9 mouse cellular contexts compared by ENCODE assay signal in the genomic region with DNA sequence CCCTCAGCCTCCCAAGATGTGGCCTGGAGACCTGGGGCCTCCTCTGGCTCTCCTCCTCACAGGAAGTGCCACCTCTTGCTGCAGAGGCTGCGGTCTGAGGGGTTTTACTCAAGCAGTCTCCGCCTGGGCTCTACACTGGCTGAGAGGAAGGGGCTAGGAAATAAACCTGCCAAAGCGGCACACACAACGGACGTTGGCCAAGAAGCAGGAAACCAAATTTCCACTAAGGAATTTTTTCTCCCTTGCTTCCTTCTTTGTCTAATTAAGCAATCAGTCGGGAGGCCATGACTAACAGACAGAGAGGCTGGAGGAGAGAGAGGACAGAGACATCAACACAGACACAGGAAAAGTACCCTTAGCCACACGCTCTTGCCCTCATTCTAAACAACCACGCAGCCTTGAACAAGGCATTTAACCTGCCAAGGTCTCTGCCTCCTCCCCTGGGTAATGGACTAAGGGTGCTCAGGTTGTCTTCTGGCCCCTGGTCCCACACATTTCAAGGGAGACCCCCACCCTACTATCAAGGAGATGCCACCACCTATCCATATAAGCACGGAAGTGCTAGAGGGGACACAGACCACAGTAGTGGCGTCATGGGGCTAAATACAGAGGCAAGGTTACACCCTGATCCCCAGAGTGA. TPM values are rescaled to one million over a fixed set of nuclear protein-coding genes. Genes with fewer than 3 reads are reported as not detected.
A peak's percentile ranks its signal among the peaks of the same experiment; 100 is the strongest.
DNase-seq lines count a peak whose midpoint lies in the region; ATAC-seq and TF ChIP-seq lines count a peak whose summit lies in the region.
"Had no signal": no experiment of that assay in that cellular context is flagged by ENCODE, and none has a peak within 500 bp of the region (broad histone marks: within the 10 kb centered on the region; RNA-seq: fewer than 3 reads in every experiment).

No protein-coding gene starts in this region.

- DNase-seq in kidney, adult 11 months: peak; percentile 31
- DNase-seq in kidney, postnatal 14 days: no peak
- no peak for DNase-seq in limb, embryonic 11.5 days (ENCODE audit: low spot score)
- DNase-seq in layer of hippocampus, adult 2 months (ENCODE audit: low spot score in 2 of 2): no peak
- no peak for DNase-seq in frontal cortex, postnatal 14 days (ENCODE audit: low spot score in 2 of 2)

- no peaks in the 10 kb centered on the region for H3K36me3 ChIP-seq in embryonic facial prominence, embryonic 13.5 days
- no peaks in the 10 kb centered on the region for H3K36me3 ChIP-seq in limb, embryonic 11.5 days (ENCODE audit: control insufficient read depth, insufficient read depth, low read length)
- H3K36me3 ChIP-seq in stomach, embryonic 15.5 days: no peaks in the 10 kb centered on the region
- H3K36me3 ChIP-seq: forebrain, embryonic 12.5 days had no signal

- 59% methylated on average over 10 of the region's 10 CpGs for WGBS in embryonic facial prominence, embryonic 13.5 days
- 49% methylated on average over 10 of the region's 10 CpGs for WGBS in limb, embryonic 11.5 days
- 52% methylated on average over 10 of the region's 10 CpGs for WGBS in stomach, embryonic 15.5 days

- H3K9me3 ChIP-seq in embryonic facial prominence, embryonic 13.5 days: no peaks in the 10 kb centered on the region
- H3K9me3 ChIP-seq in limb, embryonic 11.5 days (ENCODE audit: control insufficient read depth, low read length): no peaks in the 10 kb centered on the region
- no peaks in the 10 kb centered on the region for H3K9me3 ChIP-seq in stomach, embryonic 15.5 days
- H3K9me3 ChIP-seq: forebrain, embryonic 12.5 days had no signal

- peaks cover 24% of the 10 kb centered on the region for H3K4me1 ChIP-seq in embryonic facial prominence, embryonic 13.5 days
- peaks cover 18% of the 10 kb centered on the region for H3K4me1 ChIP-seq in limb, embryonic 11.5 days (ENCODE audit: control insufficient read depth, insufficient read depth, low read length)
- peaks cover 52% of the 10 kb centered on the region for H3K4me1 ChIP-seq in stomach, embryonic 15.5 days
- H3K4me1 ChIP-seq: forebrain, embryonic 12.5 days had no signal

- ATAC-seq in embryonic facial prominence, embryonic 13.5 days (ENCODE audit: insufficient number of reproducible peaks, insufficient read depth, low FRiP score, low TSS enrichment, low read depth): no peak
- ATAC-seq in limb, embryonic 11.5 days (ENCODE audit: insufficient number of reproducible peaks, low FRiP score, low TSS enrichment, low read depth): no peak
- ATAC-seq in stomach, embryonic 15.5 days (ENCODE audit: insufficient read depth, low FRiP score, low read depth): no peak
- ATAC-seq in erythroid progenitor cell, adult 5-6 weeks (replicated peaks; ENCODE audit: low FRiP score, poor library complexity, severe bottlenecking): no peak

- H3K27ac ChIP-seq in embryonic facial prominence, embryonic 13.5 days: peak overlapping the region; percentile 35; the same call in 1 of the 2 replicates
- no peak overlapping the region for H3K27ac ChIP-seq in limb, embryonic 11.5 days (replicated peaks; ENCODE audit: low read depth, low read length)
- H3K27ac ChIP-seq in stomach, embryonic 15.5 days: peak overlapping the region; percentile 61
- H3K27ac ChIP-seq in layer of hippocampus, adult 2 months: no peak overlapping the region
- H3K27ac ChIP-seq: forebrain, embryonic 12.5 days had no signal

- H3K4me3 ChIP-seq in embryonic facial prominence, embryonic 13.5 days: no peak overlapping the region
- H3K4me3 ChIP-seq in limb, embryonic 11.5 days (ENCODE audit: low read depth, low read length): no peak overlapping the region
- no peak overlapping the region for H3K4me3 ChIP-seq in stomach, embryonic 15.5 days (replicated peaks)
- no peak overlapping the region for H3K4me3 ChIP-seq in layer of hippocampus, adult 2 months
- H3K4me3 ChIP-seq: forebrain, embryonic 12.5 days had no signal

- H3K9ac ChIP-seq in embryonic facial prominence, embryonic 13.5 days: no peak overlapping the region
- H3K9ac ChIP-seq in limb, embryonic 11.5 days (ENCODE audit: low read length): 0 out of 2 replicates have a peak overlapping the region, but pooled peaks have one; percentile 27
- H3K9ac ChIP-seq in stomach, embryonic 15.5 days: no peak overlapping the region
- H3K9ac ChIP-seq: forebrain, embryonic 12.5 days had no signal

- no peak overlapping the region for H3K4me2 ChIP-seq in embryonic facial prominence, embryonic 13.5 days
- no peak overlapping the region for H3K4me2 ChIP-seq in limb, embryonic 11.5 days (ENCODE audit: low read depth, severe bottlenecking)
- H3K4me2 ChIP-seq in stomach, embryonic 15.5 days: peak overlapping the region; percentile 9
- H3K4me2 ChIP-seq: forebrain, embryonic 12.5 days had no signal

- TF ChIP-seq CTCF in layer of hippocampus, adult 2 months (conservative IDR thresholded peaks at IDR 0.05): no peak

- no peaks in the 10 kb centered on the region for H3K27me3 ChIP-seq in embryonic facial prominence, embryonic 13.5 days
- no peaks in the 10 kb centered on the region for H3K27me3 ChIP-seq in limb, embryonic 11.5 days (ENCODE audit: control insufficient read depth, insufficient read depth, low read length)
- H3K27me3 ChIP-seq in stomach, embryonic 15.5 days (replicated peaks): no peaks in the 10 kb centered on the region
- H3K27me3 ChIP-seq: forebrain, embryonic 12.5 days had no signal

RNA-seq across cellular contexts. Expression of a gene that starts 7.5 kb away (rescaled TPM):
- polyA plus RNA-seq in embryonic facial prominence, embryonic 13.5 days (2015; fragmentation: Nextera tagmentation; extraction: Ambion mirVana): 7.0 and 8.0 TPM in 2 replicates
- 3.5 and 3.9 TPM in 2 replicates for polyA plus RNA-seq in limb, embryonic 11.5 days (2014; fragmentation: Nextera tagmentation; extraction: Ambion mirVana)
- 14.4 and 15.3 TPM in 2 replicates for polyA plus RNA-seq in stomach, embryonic 15.5 days (2015; fragmentation: Nextera tagmentation; extraction: Ambion mirVana)
- total RNA-seq in layer of hippocampus, adult 2 months (2021): 10 to 100 TPM in 1 of 2 experiments, 1 to 10 TPM in 1; 9.5 to 11.1 TPM
- total RNA-seq in erythroid progenitor cell, adult 5-6 weeks (2015; ENCODE audit: low replicate concordance): 2.5 TPM in 2 replicates
- total RNA-seq in erythroid progenitor cell, adult 5-6 weeks (2017; ENCODE audit: low replicate concordance): 3.2 and 11.8 TPM in 2 replicates

RNA-seq across cellular contexts. Expression of a gene that starts 46.5 kb away (rescaled TPM):
- polyA plus RNA-seq in embryonic facial prominence, embryonic 13.5 days (2015; fragmentation: Nextera tagmentation; extraction: Ambion mirVana): 12.2 and 13.5 TPM in 2 replicates
- polyA plus RNA-seq in limb, embryonic 11.5 days (2014; fragmentation: Nextera tagmentation; extraction: Ambion mirVana): 12.8 and 16.4 TPM in 2 replicates
- polyA plus RNA-seq in stomach, embryonic 15.5 days (2015; fragmentation: Nextera tagmentation; extraction: Ambion mirVana): 15.1 and 15.6 TPM in 2 replicates
- 10 to 100 TPM; 30.3 to 33.3 TPM for total RNA-seq in layer of hippocampus, adult 2 months (2021)
- total RNA-seq in erythroid progenitor cell, adult 5-6 weeks (2015; ENCODE audit: low replicate concordance): 0.72 TPM in 1 of 2 replicates, not detected in the other
- not detected in 2 replicates for total RNA-seq in erythroid progenitor cell, adult 5-6 weeks (2017; ENCODE audit: low replicate concordance)

Comparison
In these comparisons a context has a peak if more than half of its experiments do, and no peak if none do; other contexts are left out.
1. H3K27ac ChIP-seq: peak in embryonic facial prominence, embryonic 13.5 days (single experiment) and stomach, embryonic 15.5 days (single experiment); none in limb, embryonic 11.5 days (single experiment) and layer of hippocampus, adult 2 months (single experiment).